Mouse (Mus musculus) monocyte, adult 5-6 weeks (primary cell): Measurements from ENCODE around the gene Tas2r117. TPM values are rescaled to one million over a fixed set of nuclear protein-coding genes. Genes with fewer than 3 reads are reported as not detected.

Experiments
- ATAC-seq: fragments of 153-309, 156-312 bp; replicated peaks from 2 replicates; pipeline ENCODE4 v1.8.0; 2017; ENCODE audit warnings: mild to moderate bottlenecking; ENCODE audit not compliant: low TSS enrichment, insufficient number of reproducible peaks, severe bottlenecking, poor library complexity, low FRiP score
- total RNA-seq: library from RNA; stranded (forward); fragments of 200-1000, 200-491, 200-594 nt; gene quantifications from 3 replicates; pipeline ENCODE4 v1.2.3, GENCODE M21; 2017

The Tas2r117 gene
- not detected in 3 replicates for total RNA-seq

- no peak for ATAC-seq
These were observed at the start of gene Tas2r117 for GRCm38 (mm10) chr6:132802518-132802917. Gene Tas2r117, plus strand, starts transcription at chr6:132802818.

- ATAC-seq: no peak
These were observed 48.2 kb upstream of the Tas2r117 start, which contains the start of gene Tas2r124 for GRCm38 (mm10) chr6:132754430-132754829. Gene Tas2r124, plus strand, starts transcription at chr6:132754730.

- no peak for ATAC-seq
These were observed 40.8 kb upstream of the Tas2r117 start, which contains the start of gene Tas2r102 for GRCm38 (mm10) chr6:132761831-132762230. Gene Tas2r102, plus strand, starts transcription at chr6:132762131.

GRCm38 (mm10) chr6:132778062-132778461 is 24.6 kb upstream of the Tas2r117 start, which contains the start of gene Tas2r136:
Gene Tas2r136, minus strand, starts transcription at chr6:132778162.
- ATAC-seq: no peak

GRCm38 (mm10) chr6:132795393-132795792 is 7.2 kb upstream of the Tas2r117 start:
- ATAC-seq: no peak

GRCm38 (mm10) chr6:132846842-132847241 is 44.2 kb downstream of the Tas2r117 start, which contains the start of gene Tas2r123:
Gene Tas2r123, plus strand, starts transcription at chr6:132847142.
- no peak for ATAC-seq

Other genes with a start within 250 kb of the Tas2r117 start
- not detected in 3 replicates for gene Prh1, start 233.0 kb upstream of the Tas2r117 start, total RNA-seq
- gene Prp2, start 206.9 kb upstream of the Tas2r117 start, total RNA-seq: not detected in 3 replicates
- not detected in 3 replicates for gene A630073D07Rik, start 151.3 kb upstream of the Tas2r117 start, total RNA-seq
- not detected in 3 replicates for gene Tas2r120, start 145.9 kb upstream of the Tas2r117 start, total RNA-seq
- not detected in 3 replicates for gene Tas2r121, start 101.8 kb upstream of the Tas2r117 start, total RNA-seq
- gene Tas2r122, start 90.9 kb upstream of the Tas2r117 start, total RNA-seq: not detected in 3 replicates
- not detected in 3 replicates for gene Tas2r115, start 64.8 kb upstream of the Tas2r117 start, total RNA-seq
- gene Tas2r124, start 48.1 kb upstream of the Tas2r117 start, total RNA-seq: not detected in 3 replicates
- not detected in 3 replicates for gene Tas2r102, start 40.7 kb upstream of the Tas2r117 start, total RNA-seq
- gene Tas2r136, start 24.7 kb upstream of the Tas2r117 start, total RNA-seq: not detected in 3 replicates
- gene Tas2r123, start 44.3 kb downstream of the Tas2r117 start, total RNA-seq: not detected in 3 replicates
- gene Tas2r116, start 52.6 kb downstream of the Tas2r117 start, total RNA-seq: not detected in 3 replicates
- not detected in 3 replicates for gene Tas2r110, start 65.2 kb downstream of the Tas2r117 start, total RNA-seq
- not detected in 3 replicates for gene Tas2r113, start 90.2 kb downstream of the Tas2r117 start, total RNA-seq
- not detected in 3 replicates for gene Tas2r125, start 106.8 kb downstream of the Tas2r117 start, total RNA-seq
- not detected in 3 replicates for gene Tas2r129, start 148.3 kb downstream of the Tas2r117 start, total RNA-seq
- gene Tas2r131, start 155.1 kb downstream of the Tas2r117 start, total RNA-seq: not detected in 3 replicates
- gene Tas2r109, start 178.1 kb downstream of the Tas2r117 start, total RNA-seq: not detected in 3 replicates
- gene Tas2r103, start 234.3 kb downstream of the Tas2r117 start, total RNA-seq: not detected in 3 replicates